Mouse (Mus musculus): ENCODE data around the gene Entpd5. TPM values are rescaled to one million over a fixed set of nuclear protein-coding genes. Genes with fewer than 3 reads are reported as not detected.

Entpd5 gene
- polyA plus RNA-seq, 1 experiment = 4.6 TPM

GRCm38 (mm10) chr12:84400068-84400467, 8.8 kb downstream of the Entpd5 start:
- H3K27me3 ChIP-seq (ENCODE audit: control insufficient read depth, insufficient read depth, low read length) = no peaks in the 10 kb centered on the region

DNA sequence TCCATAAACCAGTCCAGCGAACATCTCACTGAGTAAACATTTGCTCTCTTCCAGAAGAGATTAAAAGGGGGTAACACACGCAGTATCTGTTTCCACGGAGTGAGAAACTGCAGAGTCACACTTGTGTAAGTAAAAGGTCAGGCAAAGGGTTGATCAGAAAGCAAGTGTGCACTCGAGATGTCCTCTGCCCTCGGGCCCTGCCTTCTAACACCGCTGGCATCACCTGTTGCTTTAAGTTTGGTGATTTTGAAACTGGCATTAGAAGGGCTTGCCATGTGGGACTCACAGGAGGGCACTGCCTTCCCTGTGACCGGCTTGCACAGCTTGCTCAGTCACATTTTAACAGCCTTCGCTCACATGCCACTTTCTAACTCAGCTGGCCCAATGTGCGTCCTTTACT, 9.2 kb downstream of the Entpd5 start:
- no peak for DNase-seq (ENCODE audit: low read depth in 1 of 2, low spot score in 2 of 2)
- peaks cover 7% of the 10 kb centered on the region for H3K36me3 ChIP-seq (ENCODE audit: control insufficient read depth, insufficient read depth, low read length)
- H3K4me3 ChIP-seq (ENCODE audit: extremely low read depth, insufficient read depth, insufficient read length) = no peak overlapping the region
- TF ChIP-seq POLR2A (IDR thresholded peaks at IDR 0.05; ENCODE audit: low read depth, low read length) (no peak), CTCF (IDR thresholded peaks at IDR 0.05; ENCODE audit: extremely low read depth, insufficient read depth, insufficient read length, insufficient replicate concordance) (no peak)
- no peaks in the 10 kb centered on the region for H3K4me1 ChIP-seq (ENCODE audit: control insufficient read depth, insufficient read depth, insufficient read length)
- WGBS = 89% methylated on average over 9 of the region's 9 CpGs
- no peak overlapping the region for H3K27ac ChIP-seq (ENCODE audit: insufficient read depth, low read length)
- no peaks in the 10 kb centered on the region for H3K27me3 ChIP-seq (ENCODE audit: control insufficient read depth, insufficient read depth, low read length)

More at GRCm38 (mm10) chr12:84400068-84400467, 8.8 kb downstream of the Entpd5 start:
- no peak for DNase-seq (ENCODE audit: low read depth in 1 of 2, low spot score in 2 of 2)
- Histone ChIP-seq H3K36me3 (ENCODE audit: control insufficient read depth, insufficient read depth, low read length) (peaks cover 7% of the 10 kb centered on the region), H3K27ac (ENCODE audit: insufficient read depth, low read length) (no peak overlapping the region), H3K4me3 (ENCODE audit: extremely low read depth, insufficient read depth, insufficient read length) (no peak overlapping the region), H3K4me1 (ENCODE audit: control insufficient read depth, insufficient read depth, insufficient read length) (no peaks in the 10 kb centered on the region)
- WGBS = 88% methylated on average over 3 of the region's 3 CpGs
- no peak for TF ChIP-seq POLR2A (IDR thresholded peaks at IDR 0.05; ENCODE audit: low read depth, low read length)
- no peak for TF ChIP-seq CTCF (IDR thresholded peaks at IDR 0.05; ENCODE audit: extremely low read depth, insufficient read depth, insufficient read length, insufficient replicate concordance)

DNA sequence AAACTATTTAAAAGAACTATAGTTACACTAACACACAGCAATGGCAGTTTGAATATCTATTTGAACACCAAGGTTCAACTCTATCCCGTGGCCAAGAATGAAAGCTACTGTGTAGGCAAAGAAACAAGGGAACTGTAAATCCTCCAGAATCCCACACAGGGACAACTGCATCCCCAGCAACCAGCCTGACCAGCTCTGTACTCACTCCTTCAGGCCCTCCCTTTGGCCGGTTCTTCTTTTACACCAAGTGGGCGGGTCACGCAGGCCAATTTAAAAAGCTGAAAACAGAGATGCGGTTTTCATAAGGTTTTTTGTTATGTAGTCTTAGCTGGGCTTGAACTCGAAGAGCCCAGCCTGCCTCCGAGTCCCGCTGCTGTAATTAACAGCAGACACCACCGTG, 9.7 kb downstream of the Entpd5 start:
- DNase-seq (ENCODE audit: low read depth in 1 of 2, low spot score in 2 of 2) = no peak
- Histone ChIP-seq H3K4me3 (ENCODE audit: extremely low read depth, insufficient read depth, insufficient read length) (no peak overlapping the region), H3K27ac (ENCODE audit: insufficient read depth, low read length) (no peak overlapping the region), H3K4me1 (ENCODE audit: control insufficient read depth, insufficient read depth, insufficient read length) (no peaks in the 10 kb centered on the region), H3K27me3 (ENCODE audit: control insufficient read depth, insufficient read depth, low read length) (no peaks in the 10 kb centered on the region), H3K36me3 (ENCODE audit: control insufficient read depth, insufficient read depth, low read length) (peaks cover 8% of the 10 kb centered on the region)
- WGBS = 97% methylated on average over 9 of the region's 9 CpGs
- no peak for TF ChIP-seq CTCF (IDR thresholded peaks at IDR 0.05; ENCODE audit: extremely low read depth, insufficient read depth, insufficient read length, insufficient replicate concordance)
- TF ChIP-seq POLR2A (IDR thresholded peaks at IDR 0.05; ENCODE audit: low read depth, low read length) = no peak

DNA sequence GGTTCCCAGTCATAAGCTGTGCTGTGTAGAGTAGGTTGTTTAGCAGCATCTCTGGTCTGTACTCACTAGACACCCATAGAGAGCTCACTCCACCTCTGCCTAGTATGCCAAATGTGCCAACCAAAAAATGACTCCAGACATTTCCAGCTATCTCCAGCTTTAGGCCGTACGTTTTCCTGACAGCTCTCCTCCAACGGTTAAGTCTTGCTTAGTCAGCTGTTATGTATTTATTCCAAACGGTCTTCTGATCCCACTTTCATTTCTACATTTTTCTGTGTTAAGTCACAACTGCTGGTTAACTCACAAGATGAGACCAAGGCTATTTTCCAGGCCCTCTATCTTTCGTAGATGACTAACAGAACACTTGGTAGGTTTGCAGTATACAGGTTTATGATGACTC, 10.2 kb downstream of the Entpd5 start:
- TF ChIP-seq CTCF (IDR thresholded peaks at IDR 0.05; ENCODE audit: extremely low read depth, insufficient read depth, insufficient read length, insufficient replicate concordance) = no peak
- no peak for TF ChIP-seq POLR2A (IDR thresholded peaks at IDR 0.05; ENCODE audit: low read depth, low read length)
- Histone ChIP-seq H3K27me3 (ENCODE audit: control insufficient read depth, insufficient read depth, low read length) (no peaks in the 10 kb centered on the region), H3K4me3 (ENCODE audit: extremely low read depth, insufficient read depth, insufficient read length) (no peak overlapping the region), H3K36me3 (ENCODE audit: control insufficient read depth, insufficient read depth, low read length) (peaks cover 9% of the 10 kb centered on the region), H3K4me1 (ENCODE audit: control insufficient read depth, insufficient read depth, insufficient read length) (no peaks in the 10 kb centered on the region), H3K27ac (ENCODE audit: insufficient read depth, low read length) (no peak overlapping the region)
- WGBS = 86% methylated on average over 5 of the region's 5 CpGs
- DNase-seq (ENCODE audit: low read depth in 1 of 2, low spot score in 2 of 2) = no peak

DNA sequence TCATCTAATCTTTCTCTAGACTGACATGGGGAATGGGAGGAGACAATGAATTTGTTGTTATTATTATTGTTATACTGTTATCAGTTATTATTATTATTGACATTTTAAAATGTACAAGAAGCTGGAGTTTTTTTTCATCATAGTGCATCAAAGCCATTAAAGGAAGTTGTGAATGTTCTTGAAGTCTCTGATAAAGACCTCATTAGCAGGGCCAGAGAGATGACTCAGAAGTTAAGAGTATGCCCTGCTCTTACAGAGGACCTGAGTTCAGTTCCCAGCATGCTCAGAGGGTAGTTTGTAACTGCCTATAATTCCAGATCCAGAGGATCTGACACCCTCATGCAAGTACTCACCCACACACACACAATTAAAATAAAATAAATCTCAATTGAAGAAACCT, 11.1 kb downstream of the Entpd5 start:
- H3K27ac ChIP-seq (ENCODE audit: insufficient read depth, low read length) = no peak overlapping the region
- H3K4me1 ChIP-seq (ENCODE audit: control insufficient read depth, insufficient read depth, insufficient read length) = no peaks in the 10 kb centered on the region
- DNase-seq (ENCODE audit: low read depth in 1 of 2, low spot score in 2 of 2) = no peak
- H3K27me3 ChIP-seq (ENCODE audit: control insufficient read depth, insufficient read depth, low read length) = no peaks in the 10 kb centered on the region
- H3K4me3 ChIP-seq (ENCODE audit: extremely low read depth, insufficient read depth, insufficient read length) = no peak overlapping the region
- TF ChIP-seq POLR2A (IDR thresholded peaks at IDR 0.05; ENCODE audit: low read depth, low read length) = no peak
- no peak for TF ChIP-seq CTCF (IDR thresholded peaks at IDR 0.05; ENCODE audit: extremely low read depth, insufficient read depth, insufficient read length, insufficient replicate concordance)
- peaks cover 9% of the 10 kb centered on the region for H3K36me3 ChIP-seq (ENCODE audit: control insufficient read depth, insufficient read depth, low read length)

DNA sequence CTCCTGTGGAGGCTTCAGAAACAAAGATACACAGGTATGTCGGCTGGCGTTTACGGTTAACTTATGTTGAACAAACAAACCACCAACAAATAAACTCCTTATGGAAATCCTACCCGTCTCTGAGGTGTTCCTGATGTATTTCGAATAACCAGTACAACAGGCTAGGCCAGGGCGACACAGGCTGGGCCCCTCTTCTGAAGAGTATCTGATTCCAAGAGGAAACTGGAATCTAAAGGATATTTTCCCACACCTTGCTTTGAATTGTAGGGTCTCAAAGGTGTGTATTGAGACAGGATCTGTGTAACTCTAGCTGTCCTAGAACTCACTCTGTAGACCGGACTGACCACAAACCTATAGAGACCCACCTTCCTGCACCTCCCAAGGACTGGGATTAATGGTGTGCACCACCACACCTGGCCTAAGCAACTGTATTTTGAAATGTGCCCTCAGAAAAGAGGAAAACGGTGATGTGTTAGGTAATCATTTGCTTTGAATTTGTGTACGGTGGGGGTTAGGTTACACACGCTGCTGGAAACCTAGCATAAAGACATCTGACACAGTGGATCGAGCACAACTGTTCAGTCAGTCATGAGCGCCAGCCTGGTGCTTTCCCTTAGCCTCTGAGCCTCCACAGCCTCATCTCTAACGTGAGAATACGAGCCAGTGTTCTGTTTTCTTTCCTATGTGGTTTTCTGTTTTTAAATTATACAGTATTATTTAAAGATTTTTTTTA, 11.7 kb downstream of the Entpd5 start:
- no peaks in the 10 kb centered on the region for H3K4me1 ChIP-seq (ENCODE audit: control insufficient read depth, insufficient read depth, insufficient read length)
- no peak overlapping the region for H3K4me3 ChIP-seq (ENCODE audit: extremely low read depth, insufficient read depth, insufficient read length)
- WGBS = 83% methylated on average over 14 of the region's 14 CpGs
- no peak for DNase-seq (ENCODE audit: low read depth in 1 of 2, low spot score in 2 of 2)
- no peak for TF ChIP-seq CTCF (IDR thresholded peaks at IDR 0.05; ENCODE audit: extremely low read depth, insufficient read depth, insufficient read length, insufficient replicate concordance)
- TF ChIP-seq POLR2A (IDR thresholded peaks at IDR 0.05; ENCODE audit: low read depth, low read length) = no peak
- H3K27ac ChIP-seq (ENCODE audit: insufficient read depth, low read length) = no peak overlapping the region
- peaks cover 11% of the 10 kb centered on the region for H3K36me3 ChIP-seq (ENCODE audit: control insufficient read depth, insufficient read depth, low read length)
- no peaks in the 10 kb centered on the region for H3K27me3 ChIP-seq (ENCODE audit: control insufficient read depth, insufficient read depth, low read length)

DNA sequence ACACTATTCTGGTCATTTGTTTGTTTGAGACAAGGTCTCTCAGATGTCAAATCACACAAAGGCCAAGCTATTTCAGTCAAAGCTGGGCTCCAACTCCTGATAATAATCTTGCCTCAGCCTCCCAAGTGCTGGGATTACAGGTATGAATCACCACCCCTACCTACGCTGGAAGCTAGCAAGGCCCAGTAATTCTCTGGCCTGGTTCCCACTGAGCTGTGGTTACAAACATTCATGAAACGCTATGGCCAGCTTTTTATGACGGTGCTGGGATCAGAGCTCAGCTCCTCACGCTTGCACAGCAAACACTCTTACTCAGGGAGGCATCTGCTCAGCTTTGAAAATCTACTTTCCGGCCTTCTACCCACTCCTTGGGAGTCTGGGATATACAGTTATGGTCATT, 15.0 kb downstream of the Entpd5 start:
- WGBS = 92% methylated on average over 5 of the region's 5 CpGs
- no peaks in the 10 kb centered on the region for H3K27me3 ChIP-seq (ENCODE audit: control insufficient read depth, insufficient read depth, low read length)
- DNase-seq (ENCODE audit: low read depth in 1 of 2, low spot score in 2 of 2) = no peak
- no peaks in the 10 kb centered on the region for H3K4me1 ChIP-seq (ENCODE audit: control insufficient read depth, insufficient read depth, insufficient read length)
- H3K36me3 ChIP-seq (ENCODE audit: control insufficient read depth, insufficient read depth, low read length) = peaks cover 14% of the 10 kb centered on the region
- no peak for TF ChIP-seq CTCF (IDR thresholded peaks at IDR 0.05; ENCODE audit: extremely low read depth, insufficient read depth, insufficient read length, insufficient replicate concordance)
- TF ChIP-seq POLR2A (IDR thresholded peaks at IDR 0.05; ENCODE audit: low read depth, low read length) = no peak
- H3K27ac ChIP-seq (ENCODE audit: insufficient read depth, low read length) = no peak overlapping the region
- H3K4me3 ChIP-seq (ENCODE audit: extremely low read depth, insufficient read depth, insufficient read length) = no peak overlapping the region
